Mouse (Mus musculus): ENCODE results near the gene Phf3. TPM values are rescaled to one million over a fixed set of nuclear protein-coding genes. Genes with fewer than 3 reads are reported as not detected.
A peak's percentile ranks its signal among the peaks of the same experiment; 100 is the strongest.
"Not testable (repeated sequence)": the region's sequence is repeated elsewhere in the genome, so short reads cannot be mapped to it uniquely, and the experiment has no call there.

Gene Phf3
- polyA plus RNA-seq, 1 experiment from 2014 or later: 39.7 TPM

- H3K9me3 ChIP-seq (ENCODE audit: control insufficient read depth, low read length): no peaks in the 10 kb centered on the region
- WGBS: 90% methylated on average over 6 of the region's 6 CpGs
Observed at GRCm38 (mm10) chr1:30773662-30774061, 100.1 kb downstream of the Phf3 start.

GRCm38 (mm10) chr1:30772851-30773250 lies 100.9 kb downstream of the Phf3 start:
- no peak overlapping the region for H3K4me2 ChIP-seq (ENCODE audit: low read depth, low read length, severe bottlenecking)
- DNase-seq (ENCODE audit: low spot score) (no peak), ATAC-seq (replicated peaks; ENCODE audit: low FRiP score) (no peak)
- WGBS: 89% methylated on average over 7 of the region's 7 CpGs
- no peak overlapping the region for H3K4me3 ChIP-seq (ENCODE audit: low read depth, low read length)
- no peak overlapping the region for H3K27ac ChIP-seq (ENCODE audit: low read depth, low read length)
- no peak overlapping the region for H3K9ac ChIP-seq (ENCODE audit: low read length)
- no peaks in the 10 kb centered on the region for H3K9me3 ChIP-seq (ENCODE audit: control insufficient read depth, low read length)
- no peaks in the 10 kb centered on the region for H3K36me3 ChIP-seq (ENCODE audit: control insufficient read depth, insufficient read depth, low read length)
- H3K4me1 ChIP-seq (replicated peaks; ENCODE audit: control insufficient read depth, insufficient read depth, low read length): no peaks in the 10 kb centered on the region
- H3K27me3 ChIP-seq (ENCODE audit: control insufficient read depth, insufficient read depth, low read length): no peaks in the 10 kb centered on the region

More at GRCm38 (mm10) chr1:30773662-30774061, 100.1 kb downstream of the Phf3 start:
- no peaks in the 10 kb centered on the region for H3K36me3 ChIP-seq (ENCODE audit: control insufficient read depth, insufficient read depth, low read length)
- H3K9ac ChIP-seq (ENCODE audit: low read length): no peak overlapping the region
- H3K4me1 ChIP-seq (replicated peaks; ENCODE audit: control insufficient read depth, insufficient read depth, low read length): no peaks in the 10 kb centered on the region
- DNase-seq (ENCODE audit: low spot score) (no peak), ATAC-seq (replicated peaks; ENCODE audit: low FRiP score) (no peak)
- H3K27me3 ChIP-seq (ENCODE audit: control insufficient read depth, insufficient read depth, low read length): no peaks in the 10 kb centered on the region
- H3K27ac ChIP-seq (ENCODE audit: low read depth, low read length): no peak overlapping the region
- H3K4me2 ChIP-seq (ENCODE audit: low read depth, low read length, severe bottlenecking): no peak overlapping the region
- H3K4me3 ChIP-seq (ENCODE audit: low read depth, low read length): no peak overlapping the region

GRCm38 (mm10) chr1:30771772-30772171 lies 101.9 kb downstream of the Phf3 start:
- H3K9me3 ChIP-seq (ENCODE audit: control insufficient read depth, low read length): no peaks in the 10 kb centered on the region
- H3K4me2 ChIP-seq (ENCODE audit: low read depth, low read length, severe bottlenecking): no peak overlapping the region
- no peaks in the 10 kb centered on the region for H3K36me3 ChIP-seq (ENCODE audit: control insufficient read depth, insufficient read depth, low read length)
- H3K27ac ChIP-seq (ENCODE audit: low read depth, low read length): no peak overlapping the region
- H3K4me1 ChIP-seq (replicated peaks; ENCODE audit: control insufficient read depth, insufficient read depth, low read length): no peaks in the 10 kb centered on the region
- ATAC-seq (replicated peaks; ENCODE audit: low FRiP score): peak; percentile 30; the same call in 1 of the 2 replicates
- no peak overlapping the region for H3K9ac ChIP-seq (ENCODE audit: low read length)
- 85% methylated on average over 6 of the region's 6 CpGs for WGBS
- no peak overlapping the region for H3K4me3 ChIP-seq (ENCODE audit: low read depth, low read length)
- no peaks in the 10 kb centered on the region for H3K27me3 ChIP-seq (ENCODE audit: control insufficient read depth, insufficient read depth, low read length)
- DNase-seq (ENCODE audit: low spot score): no peak

- not testable (repeated sequence) for H3K4me2 ChIP-seq (ENCODE audit: low read depth, low read length, severe bottlenecking); H3K4me3 ChIP-seq (ENCODE audit: low read depth, low read length); H3K9me3 ChIP-seq (ENCODE audit: control insufficient read depth, low read length); H3K9ac ChIP-seq (ENCODE audit: low read length); H3K27ac ChIP-seq (ENCODE audit: low read depth, low read length); DNase-seq (ENCODE audit: low spot score); ATAC-seq (replicated peaks; ENCODE audit: low FRiP score); H3K27me3 ChIP-seq (ENCODE audit: control insufficient read depth, insufficient read depth, low read length); H3K4me1 ChIP-seq (replicated peaks; ENCODE audit: control insufficient read depth, insufficient read depth, low read length); H3K36me3 ChIP-seq (ENCODE audit: control insufficient read depth, insufficient read depth, low read length)
- WGBS: 93% methylated on average over 12 of the region's 16 CpGs
Observed at GRCm38 (mm10) chr1:30770599-30770998, 103.1 kb downstream of the Phf3 start.

GRCm38 (mm10) chr1:30756794-30757193 lies 116.9 kb downstream of the Phf3 start:
- no peak overlapping the region for H3K27ac ChIP-seq (ENCODE audit: low read depth, low read length)
- H3K36me3 ChIP-seq (ENCODE audit: control insufficient read depth, insufficient read depth, low read length): no peaks in the 10 kb centered on the region; the same call in 1 of the 2 replicates
- no peaks in the 10 kb centered on the region for H3K4me1 ChIP-seq (replicated peaks; ENCODE audit: control insufficient read depth, insufficient read depth, low read length)
- no peak overlapping the region for H3K4me2 ChIP-seq (ENCODE audit: low read depth, low read length, severe bottlenecking)
- ATAC-seq (replicated peaks; ENCODE audit: low FRiP score) (no peak), DNase-seq (ENCODE audit: low spot score) (no peak)
- H3K27me3 ChIP-seq (ENCODE audit: control insufficient read depth, insufficient read depth, low read length): no peaks in the 10 kb centered on the region
- H3K4me3 ChIP-seq (ENCODE audit: low read depth, low read length): no peak overlapping the region
- no peak overlapping the region for H3K9ac ChIP-seq (ENCODE audit: low read length)
- no peaks in the 10 kb centered on the region for H3K9me3 ChIP-seq (ENCODE audit: control insufficient read depth, low read length)

GRCm38 (mm10) chr1:30755453-30756224 lies 118.1 kb downstream of the Phf3 start:
- no peak for ATAC-seq (replicated peaks; ENCODE audit: low FRiP score)
- H3K36me3 ChIP-seq (ENCODE audit: control insufficient read depth, insufficient read depth, low read length): no peaks in the 10 kb centered on the region; the same call in 1 of the 2 replicates
- 35% methylated on average over 3 of the region's 3 CpGs for WGBS
- H3K27me3 ChIP-seq (ENCODE audit: control insufficient read depth, insufficient read depth, low read length): no peaks in the 10 kb centered on the region
- no peak overlapping the region for H3K27ac ChIP-seq (ENCODE audit: low read depth, low read length)
- no peak overlapping the region for H3K4me2 ChIP-seq (ENCODE audit: low read depth, low read length, severe bottlenecking)
- H3K9ac ChIP-seq (ENCODE audit: low read length): no peak overlapping the region
- no peak overlapping the region for H3K4me3 ChIP-seq (ENCODE audit: low read depth, low read length)
- H3K4me1 ChIP-seq (replicated peaks; ENCODE audit: control insufficient read depth, insufficient read depth, low read length): no peaks in the 10 kb centered on the region
- no peak for DNase-seq (ENCODE audit: low spot score)
- H3K9me3 ChIP-seq (ENCODE audit: control insufficient read depth, low read length): no peaks in the 10 kb centered on the region

Other genes starting within 250 kb of the Phf3 start
- not detected in 2 replicates for gene AC153137.1, start 104.0 kb upstream of the Phf3 start, polyA plus RNA-seq (2014; fragmentation: Nextera tagmentation; extraction: Ambion mirVana)